Mouse (Mus musculus) ovary, postnatal 36 days (tissue): Measurements from ENCODE around the gene Fgfr2.
A peak's percentile ranks its signal among the peaks of the same experiment; 100 is the strongest.
"Not testable (repeated sequence)": the region's sequence is repeated elsewhere in the genome, so short reads cannot be mapped to it uniquely, and the experiment has no call there.

Experiments used
- DNase-seq: peaks from one replicate; pipeline ENCODE4 v3.0.0; 2022; ENCODE audit warnings: low spot score, mixed read lengths

Gene Fgfr2

GRCm38 (mm10) chr7:132444221-132444620 lies 678.9 kb downstream of the Fgfr2 start:
- DNase-seq = no peak

- DNase-seq = no peak
Measured at GRCm38 (mm10) chr7:132443769-132444168, 679.4 kb downstream of the Fgfr2 start.

GRCm38 (mm10) chr7:132443134-132443533 lies 680.0 kb downstream of the Fgfr2 start:
- no peak for DNase-seq

GRCm38 (mm10) chr7:132442133-132442763 lies 680.9 kb downstream of the Fgfr2 start:
- DNase-seq = not testable (repeated sequence)

- no peak for DNase-seq
Measured at GRCm38 (mm10) chr7:132439916-132440315, 683.2 kb downstream of the Fgfr2 start.

GRCm38 (mm10) chr7:132438060-132438459 lies 685.1 kb downstream of the Fgfr2 start:
- DNase-seq = no peak

- DNase-seq = no peak
Measured at GRCm38 (mm10) chr7:132437431-132437830, 685.7 kb downstream of the Fgfr2 start.

GRCm38 (mm10) chr7:132435486-132436055 lies 687.6 kb downstream of the Fgfr2 start:
- DNase-seq = peak; percentile 7

GRCm38 (mm10) chr7:132429324-132429723 lies 693.8 kb downstream of the Fgfr2 start:
- DNase-seq = no peak

- DNase-seq = no peak
Measured at GRCm38 (mm10) chr7:132428308-132428707, 694.8 kb downstream of the Fgfr2 start.

- DNase-seq = no peak
Measured at GRCm38 (mm10) chr7:132426069-132426468, 697.1 kb downstream of the Fgfr2 start.

GRCm38 (mm10) chr7:132425364-132425999 lies 697.7 kb downstream of the Fgfr2 start:
- DNase-seq = no peak

GRCm38 (mm10) chr7:132423570-132423969 lies 699.6 kb downstream of the Fgfr2 start:
- DNase-seq = no peak

- no peak for DNase-seq
Measured at GRCm38 (mm10) chr7:132419378-132420255, 703.5 kb downstream of the Fgfr2 start.

GRCm38 (mm10) chr7:132416866-132417265 lies 706.3 kb downstream of the Fgfr2 start:
- no peak for DNase-seq

- no peak for DNase-seq
Measured at GRCm38 (mm10) chr7:132415866-132416265, 707.3 kb downstream of the Fgfr2 start.

GRCm38 (mm10) chr7:132412520-132412919 lies 710.6 kb downstream of the Fgfr2 start:
- DNase-seq = no peak

GRCm38 (mm10) chr7:132411708-132412107 lies 711.4 kb downstream of the Fgfr2 start:
- DNase-seq = no peak

GRCm38 (mm10) chr7:132410958-132411357 lies 712.2 kb downstream of the Fgfr2 start:
- no peak for DNase-seq

- no peak for DNase-seq
Measured at GRCm38 (mm10) chr7:132409890-132410289, 713.3 kb downstream of the Fgfr2 start.

GRCm38 (mm10) chr7:132402377-132403084 lies 720.6 kb downstream of the Fgfr2 start:
- DNase-seq = no peak

GRCm38 (mm10) chr7:132398487-132398886 lies 724.7 kb downstream of the Fgfr2 start:
- no peak for DNase-seq
